Mouse (Mus musculus) CD4-positive, CD25-positive, alpha-beta regulatory T cell (primary cell): ENCODE results near the gene Il5. TPM values are rescaled to one million over a fixed set of nuclear protein-coding genes. Genes with fewer than 3 reads are reported as not detected.

Source experiments
- polyA plus RNA-seq: library from polyadenylated mRNA; unstranded; fragments of 100-300 nt; shearing (Covaris generic); gene quantifications from one replicate; pipeline ENCODE4 v1.2.1, GENCODE M21; 2017

The Il5 gene
- not detected for polyA plus RNA-seq

DNA sequence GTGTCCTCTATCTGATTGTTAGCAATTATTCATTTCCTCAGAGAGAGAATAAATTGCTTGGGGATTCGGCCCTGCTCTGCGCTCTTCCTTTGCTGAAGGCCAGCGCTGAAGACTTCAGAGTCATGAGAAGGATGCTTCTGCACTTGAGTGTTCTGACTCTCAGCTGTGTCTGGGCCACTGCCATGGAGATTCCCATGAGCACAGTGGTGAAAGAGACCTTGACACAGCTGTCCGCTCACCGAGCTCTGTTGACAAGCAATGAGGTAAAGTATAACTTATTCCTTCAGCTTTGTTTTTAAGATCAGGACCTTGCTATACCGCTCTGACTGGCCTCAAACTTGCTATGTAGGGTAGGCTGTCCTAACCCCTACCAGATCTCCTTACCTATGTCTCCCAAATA, at the start of gene Il5:
Gene Il5, plus strand, starts transcription at position 80 of the 400 bp plus-strand sequence.

DNA sequence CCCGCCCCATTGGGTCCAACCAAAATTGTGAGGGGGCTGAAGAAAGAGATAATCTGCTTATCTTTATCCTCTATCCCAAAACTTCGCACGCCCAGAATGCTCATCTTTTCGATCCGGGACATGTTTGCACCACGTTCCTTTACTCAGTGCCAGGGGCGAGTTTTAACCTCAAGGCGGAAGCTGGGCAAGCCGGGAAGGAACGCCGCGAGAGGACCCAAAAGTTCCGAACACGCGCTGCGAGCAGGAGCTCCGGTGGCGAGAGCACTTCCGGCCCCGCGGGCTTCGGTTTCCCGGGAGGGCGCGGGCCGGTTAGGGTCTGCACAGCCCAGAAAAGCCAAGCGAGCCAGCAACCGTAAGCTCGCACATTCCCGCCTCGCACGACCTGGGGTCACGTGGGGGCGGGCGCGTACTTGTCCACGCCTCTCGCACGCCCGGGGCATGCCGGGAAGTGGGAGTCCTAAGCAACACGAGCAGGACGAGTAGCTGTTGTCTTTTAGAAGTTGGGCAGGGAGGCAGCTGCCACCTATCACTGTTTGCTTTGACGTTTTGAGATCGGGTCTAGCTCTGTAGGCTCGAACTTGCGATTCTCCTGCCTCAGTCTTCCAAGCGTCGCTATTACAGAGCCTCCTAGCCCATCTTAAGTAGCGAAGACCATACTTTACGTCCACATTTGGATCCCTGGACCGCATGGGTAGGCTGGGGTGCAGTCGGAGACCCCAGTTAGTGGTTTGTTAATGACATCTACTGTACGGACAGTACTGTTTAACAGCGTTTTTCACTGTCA, 13.5 kb upstream of the Il5 start, which contains the start of gene Rad50:
Gene Rad50, minus strand, starts transcription at position 386 of the 784 bp plus-strand sequence.

DNA sequence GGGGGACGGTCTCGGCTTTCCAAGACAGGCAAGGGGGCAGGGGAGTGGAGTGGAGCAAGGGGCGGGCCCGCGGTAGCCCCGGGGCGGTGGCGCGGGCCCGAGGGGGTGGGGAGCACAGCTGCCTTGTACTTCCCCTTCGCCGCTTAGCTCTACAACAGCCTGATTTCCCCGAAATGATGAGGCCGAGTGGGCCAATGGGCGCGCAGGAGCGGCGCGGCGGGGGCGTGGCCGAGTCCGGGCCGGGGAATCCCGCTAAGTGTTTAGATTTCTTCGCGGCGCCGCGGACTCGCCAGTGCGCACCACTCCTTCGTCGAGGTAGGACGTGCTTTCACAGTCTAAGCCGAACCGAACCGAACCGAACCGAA, 49.1 kb downstream of the Il5 start, which contains the start of gene Irf1:
Gene Irf1, plus strand, starts transcription at position 255 of the 365 bp plus-strand sequence.

GRCm38 (mm10) chr11:53773087-53773486, 52.5 kb downstream of the Il5 start, which contains the start of gene Gm17334:
TSS of gene Gm17334 (minus strand) at chr11:53773187.

Other genes with a start within 250 kb of the Il5 start
- gene Gm9945, start 240.6 kb upstream of the Il5 start, polyA plus RNA-seq, result not detected
- not detected for gene Sowaha, start 240.5 kb upstream of the Il5 start, polyA plus RNA-seq
- gene Sept8, start 201.5 kb upstream of the Il5 start, polyA plus RNA-seq, result 3.3 TPM
- 7.3 TPM for gene Kif3a, start 153.4 kb upstream of the Il5 start, polyA plus RNA-seq
- gene Il4, start 102.1 kb upstream of the Il5 start, polyA plus RNA-seq, result 1.5 TPM
- gene Il13, start 86.1 kb upstream of the Il5 start, polyA plus RNA-seq, result not detected
- 44.4 TPM for gene Rad50, start 13.5 kb upstream of the Il5 start, polyA plus RNA-seq
- gene Irf1, start 49.2 kb downstream of the Il5 start, polyA plus RNA-seq, result 376 TPM
- gene Gm17334, start 52.4 kb downstream of the Il5 start, polyA plus RNA-seq, result 3.2 TPM
- 34.9 TPM for gene Gm12216, start 138.5 kb downstream of the Il5 start, polyA plus RNA-seq
- gene Slc22a5, start 170.9 kb downstream of the Il5 start, polyA plus RNA-seq, result 41.1 TPM